Mouse (Mus musculus) embryonic facial prominence, embryonic 13.5 days (tissue): ENCODE data around the gene Adam1a. TPM values are rescaled to one million over a fixed set of nuclear protein-coding genes. Genes with fewer than 3 reads are reported as not detected.

Experiments
- ATAC-seq: fragments of 200-750 bp; cut with Nextera tagmentation; 2 replicates; pipeline ENCODE4 v1.8.0; 2017; ENCODE audit warnings: low read depth; ENCODE audit not compliant: insufficient number of reproducible peaks, insufficient read depth, low FRiP score, low TSS enrichment
- H3K27ac ChIP-seq: fragments of 300-500 bp; sonication (generic); 2 replicates; pipeline ENCODE4 v1.5.1; 2015; ENCODE audit warnings: moderate library complexity, mild to moderate bottlenecking, inconsistent platforms
- H3K27me3 ChIP-seq: fragments of 300-500 bp; sonication (generic); 2 replicates; pipeline ENCODE4 v1.6.1; 2015; ENCODE audit warnings: mild to moderate bottlenecking, inconsistent platforms
- H3K36me3 ChIP-seq: fragments of 300-500 bp; sonication (generic); 2 replicates; pipeline ENCODE4 v1.6.1; 2015; ENCODE audit warnings: mild to moderate bottlenecking, inconsistent platforms
- H3K4me1 ChIP-seq: fragments of 300-500 bp; sonication (generic); 2 replicates; pipeline ENCODE4 v1.6.1; 2015; ENCODE audit warnings: inconsistent platforms
- H3K4me2 ChIP-seq: fragments of 300-500 bp; sonication (generic); 2 replicates; pipeline ENCODE4 v1.6.1; 2015; ENCODE audit warnings: moderate library complexity, mild to moderate bottlenecking, inconsistent platforms
- H3K4me3 ChIP-seq: fragments of 300-500 bp; sonication (generic); 2 replicates; pipeline ENCODE4 v1.5.1; 2015; ENCODE audit warnings: mild to moderate bottlenecking, inconsistent platforms
- H3K9ac ChIP-seq: fragments of 300-500 bp; sonication (generic); 2 replicates; pipeline ENCODE4 v1.6.1; 2015; ENCODE audit warnings: mild to moderate bottlenecking, inconsistent platforms
- H3K9me3 ChIP-seq: fragments of 300-500 bp; sonication (generic); 2 replicates; pipeline ENCODE4 v1.6.1; 2016; ENCODE audit warnings: inconsistent platforms
- WGBS: fragments of 180-500 bp; shearing (Covaris S2); methylation state at CpG from one replicate; pipeline ENCODE4 v1.1.7; 2015; ENCODE audit warnings: mixed read lengths; 5-methylcytosine and 5-hydroxymethylcytosine counted together
- polyA plus RNA-seq: library from polyadenylated mRNA; unstranded; fragments of >200 nt; fragmentation: Nextera tagmentation; extraction: Ambion mirVana; gene quantifications from 2 replicates; pipeline ENCODE4 v1.2.1, GENCODE M21; 2015

Adam1a gene
- polyA plus RNA-seq, 1 experiment from 2014 or later = 2.5 TPM

GRCm38 (mm10) chr5:121585005-121585404 lies 39.7 kb upstream of the Adam1a start:
- no peak for ATAC-seq
- WGBS = 94% methylated on average over 10 of the region's 10 CpGs

DNA sequence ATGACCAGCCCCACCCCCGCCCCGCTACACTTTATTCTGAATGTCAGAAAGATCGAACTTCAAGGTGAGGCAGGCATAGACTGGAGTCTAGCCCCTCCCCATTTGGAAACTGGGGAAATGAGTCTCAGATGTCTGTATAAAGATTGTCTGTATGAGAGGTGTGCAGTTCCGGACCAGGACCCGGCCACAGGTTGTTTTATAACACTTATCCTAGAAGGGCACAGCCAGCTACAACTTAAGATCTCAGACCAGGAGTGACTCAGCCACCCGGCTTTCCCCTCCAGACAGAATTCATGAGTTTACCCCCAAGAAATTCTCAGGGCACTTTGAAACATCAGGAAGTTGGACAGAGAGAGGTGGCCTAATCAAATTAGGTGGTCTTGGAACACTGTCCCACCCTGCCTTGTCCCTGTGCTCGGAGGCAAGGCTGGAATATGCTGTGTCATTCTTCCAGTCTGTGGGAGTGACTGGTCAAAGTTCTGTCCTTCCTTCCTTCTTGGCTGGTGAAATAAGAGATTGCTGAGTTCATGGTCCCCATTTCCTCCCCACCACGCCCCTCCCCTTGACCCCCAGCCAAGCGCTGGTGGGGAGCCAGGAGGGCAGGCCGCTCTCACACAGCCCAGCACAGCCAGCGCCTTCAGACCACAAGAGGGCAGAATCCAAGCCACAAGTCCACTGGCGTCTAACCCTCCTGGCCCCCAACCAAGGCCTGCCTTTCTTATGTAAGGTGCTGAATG lies 38.7 kb upstream of the Adam1a start:
- ATAC-seq = peak; percentile 43; the same call in 1 of the 2 replicates
- peaks cover 21% of the 10 kb centered on the region for H3K36me3 ChIP-seq
- H3K9ac ChIP-seq = 0 out of 2 replicates have a peak overlapping the region, but pooled peaks have one; percentile 40
- H3K9me3 ChIP-seq = no peaks in the 10 kb centered on the region
- H3K27me3 ChIP-seq = no peaks in the 10 kb centered on the region
- WGBS = 50% methylated on average over 12 of the region's 12 CpGs
- H3K4me3 ChIP-seq = no peak overlapping the region
- peaks cover 30% of the 10 kb centered on the region for H3K4me1 ChIP-seq
- H3K27ac ChIP-seq = no peak overlapping the region; the same call in 1 of the 2 replicates
- no peak overlapping the region for H3K4me2 ChIP-seq

More at GRCm38 (mm10) chr5:121585005-121585404, 39.7 kb upstream of the Adam1a start:
- Histone ChIP-seq H3K27me3 (no peaks in the 10 kb centered on the region), H3K4me1 (peaks cover 30% of the 10 kb centered on the region), H3K36me3 (peaks cover 11% of the 10 kb centered on the region), H3K4me2 (no peak overlapping the region), H3K9ac (no peak overlapping the region), H3K4me3 (no peak overlapping the region), H3K27ac (no peak overlapping the region), H3K9me3 (no peaks in the 10 kb centered on the region)

DNA sequence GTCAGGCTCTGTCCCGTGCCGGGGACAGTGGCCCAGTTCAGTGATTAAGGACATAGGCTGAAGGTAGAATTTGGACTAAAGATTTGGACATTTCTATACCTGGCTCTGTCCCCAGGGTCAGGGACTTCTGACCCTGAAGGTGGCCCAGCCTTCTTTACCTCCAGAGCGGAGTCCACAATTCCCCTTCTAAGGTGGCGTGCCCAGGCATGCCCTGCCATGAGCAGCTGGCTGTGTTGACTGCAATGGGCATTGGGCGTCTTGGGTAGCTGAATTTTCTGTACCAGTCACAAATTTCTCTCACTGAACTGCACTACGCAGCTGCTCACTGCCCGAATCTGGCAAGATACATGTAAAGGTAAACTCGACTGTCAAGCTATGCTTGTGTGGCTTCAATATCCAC lies 36.7 kb upstream of the Adam1a start:
- Histone ChIP-seq H3K9ac (no peak overlapping the region), H3K36me3 (peaks cover 40% of the 10 kb centered on the region), H3K27ac (no peak overlapping the region), H3K27me3 (no peaks in the 10 kb centered on the region), H3K4me1 (peaks cover 25% of the 10 kb centered on the region), H3K4me2 (no peak overlapping the region), H3K4me3 (no peak overlapping the region), H3K9me3 (no peaks in the 10 kb centered on the region)
- 89% methylated on average over 8 of the region's 8 CpGs for WGBS
- no peak for ATAC-seq

GRCm38 (mm10) chr5:121576927-121577488 lies 31.7 kb upstream of the Adam1a start:
- no peaks in the 10 kb centered on the region for H3K9me3 ChIP-seq
- WGBS = 78% methylated on average over 11 of the region's 11 CpGs
- H3K27me3 ChIP-seq = no peaks in the 10 kb centered on the region
- H3K36me3 ChIP-seq = peaks cover 88% of the 10 kb centered on the region
- H3K27ac ChIP-seq = no peak overlapping the region
- no peak for ATAC-seq
- peaks cover 4% of the 10 kb centered on the region; the same call in 1 of the 2 replicates for H3K4me1 ChIP-seq
- no peak overlapping the region for H3K4me2 ChIP-seq
- no peak overlapping the region for H3K4me3 ChIP-seq
- no peak overlapping the region for H3K9ac ChIP-seq

DNA sequence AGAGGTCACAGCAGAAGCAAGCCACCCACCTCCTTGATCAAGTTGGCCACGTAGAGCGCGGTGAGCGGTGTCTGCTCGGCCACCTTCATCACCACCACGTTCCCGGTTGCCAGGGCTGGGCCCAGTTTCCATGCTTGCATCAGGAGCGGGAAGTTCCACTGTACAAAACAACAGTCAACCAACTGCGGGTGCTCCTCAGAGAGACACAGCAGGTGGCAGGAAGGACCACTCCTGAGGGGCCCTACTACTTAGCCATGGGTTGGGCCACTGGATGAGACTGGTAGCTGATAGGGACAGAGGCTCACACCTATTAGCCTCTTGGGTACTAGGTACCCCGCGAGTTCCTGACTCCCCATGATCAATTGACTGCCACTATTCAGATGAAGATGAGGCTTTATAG lies 30.6 kb upstream of the Adam1a start:
- no peak for ATAC-seq
- 94% methylated on average over 11 of the region's 11 CpGs for WGBS
- Histone ChIP-seq H3K27ac (no peak overlapping the region), H3K27me3 (no peaks in the 10 kb centered on the region), H3K9ac (no peak overlapping the region), H3K9me3 (no peaks in the 10 kb centered on the region), H3K4me3 (no peak overlapping the region), H3K36me3 (peaks cover 97% of the 10 kb centered on the region), H3K4me1 (no peaks in the 10 kb centered on the region), H3K4me2 (no peak overlapping the region)

DNA sequence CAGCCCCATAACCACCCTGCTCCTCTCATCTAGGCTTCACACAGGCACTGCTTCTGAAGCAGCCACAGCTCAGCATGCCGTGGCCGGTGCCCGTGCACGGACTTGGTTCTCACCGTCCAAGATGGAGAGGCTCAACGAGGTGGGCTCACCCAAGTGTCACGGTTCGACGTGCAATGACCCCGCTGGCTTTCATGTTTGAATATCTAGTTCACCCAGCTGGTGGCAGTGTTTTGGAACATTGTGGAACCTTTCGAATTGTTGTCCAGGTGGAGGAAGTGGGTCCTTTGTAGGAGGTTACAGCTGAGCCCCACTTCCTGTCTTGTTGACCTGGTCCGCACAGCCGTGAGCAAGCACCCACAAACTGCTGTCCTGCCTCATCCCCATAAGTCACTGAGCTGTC lies 28.9 kb upstream of the Adam1a start:
- H3K4me2 ChIP-seq = no peak overlapping the region
- 90% methylated on average over 13 of the region's 13 CpGs for WGBS
- no peaks in the 10 kb centered on the region for H3K27me3 ChIP-seq
- H3K9ac ChIP-seq = no peak overlapping the region
- no peak overlapping the region for H3K4me3 ChIP-seq
- peaks cover 92% of the 10 kb centered on the region for H3K36me3 ChIP-seq
- H3K27ac ChIP-seq = no peak overlapping the region
- H3K9me3 ChIP-seq = no peaks in the 10 kb centered on the region
- no peaks in the 10 kb centered on the region for H3K4me1 ChIP-seq
- no peak for ATAC-seq

DNA sequence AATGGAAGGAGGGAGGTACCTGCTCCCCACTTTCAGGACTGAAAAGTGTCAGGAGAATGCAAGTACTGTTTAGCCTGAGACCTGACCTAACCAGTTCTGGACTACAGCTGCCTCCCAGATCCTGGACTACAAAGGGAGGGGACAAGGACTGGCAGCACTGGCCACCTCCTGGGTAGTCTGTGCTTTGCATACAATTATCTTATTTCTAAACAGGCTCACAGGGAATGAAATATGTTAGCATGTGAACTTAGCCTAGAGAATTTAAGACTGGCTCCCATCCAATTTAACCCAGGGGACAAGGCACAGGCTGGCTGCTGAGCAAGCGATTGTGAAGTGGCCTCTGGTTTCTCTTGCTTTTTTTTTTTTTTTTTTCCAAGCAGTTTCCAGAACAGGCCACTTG lies 25.5 kb upstream of the Adam1a start:
- H3K27me3 ChIP-seq = no peaks in the 10 kb centered on the region
- no peaks in the 10 kb centered on the region for H3K4me1 ChIP-seq
- no peaks in the 10 kb centered on the region for H3K9me3 ChIP-seq
- WGBS = 80% methylated on average over 1 of the region's 1 CpGs
- H3K36me3 ChIP-seq = peaks cover 83% of the 10 kb centered on the region
- H3K9ac ChIP-seq = no peak overlapping the region
- no peak overlapping the region for H3K4me2 ChIP-seq
- no peak overlapping the region for H3K4me3 ChIP-seq
- no peak for ATAC-seq
- no peak overlapping the region for H3K27ac ChIP-seq

DNA sequence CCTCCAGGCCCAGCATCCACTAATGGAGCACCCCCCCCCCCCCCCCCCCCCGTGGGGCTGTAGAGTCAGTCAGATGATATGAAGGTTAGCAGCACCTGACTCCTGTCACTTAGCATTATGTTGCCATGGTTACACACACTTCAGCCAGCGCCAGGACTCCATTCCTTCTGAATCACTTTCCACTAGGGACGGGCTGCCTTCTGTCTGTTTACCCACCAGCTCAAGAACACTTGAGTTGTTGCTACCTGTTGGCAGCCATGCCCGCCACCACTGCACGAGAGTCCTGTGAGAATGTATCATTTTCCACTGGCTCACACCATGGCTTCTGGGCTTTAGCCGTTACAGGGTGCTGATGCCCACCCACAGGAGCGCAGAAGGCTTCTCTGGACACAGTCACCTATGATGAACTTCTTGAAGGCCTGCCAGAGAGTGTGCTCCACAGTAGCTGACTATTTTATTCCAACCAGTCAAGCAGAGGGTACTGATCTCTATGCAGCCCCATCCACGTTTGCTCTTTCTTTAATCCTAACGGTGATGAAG lies 24.7 kb upstream of the Adam1a start:
- H3K36me3 ChIP-seq = peaks cover 75% of the 10 kb centered on the region

DNA sequence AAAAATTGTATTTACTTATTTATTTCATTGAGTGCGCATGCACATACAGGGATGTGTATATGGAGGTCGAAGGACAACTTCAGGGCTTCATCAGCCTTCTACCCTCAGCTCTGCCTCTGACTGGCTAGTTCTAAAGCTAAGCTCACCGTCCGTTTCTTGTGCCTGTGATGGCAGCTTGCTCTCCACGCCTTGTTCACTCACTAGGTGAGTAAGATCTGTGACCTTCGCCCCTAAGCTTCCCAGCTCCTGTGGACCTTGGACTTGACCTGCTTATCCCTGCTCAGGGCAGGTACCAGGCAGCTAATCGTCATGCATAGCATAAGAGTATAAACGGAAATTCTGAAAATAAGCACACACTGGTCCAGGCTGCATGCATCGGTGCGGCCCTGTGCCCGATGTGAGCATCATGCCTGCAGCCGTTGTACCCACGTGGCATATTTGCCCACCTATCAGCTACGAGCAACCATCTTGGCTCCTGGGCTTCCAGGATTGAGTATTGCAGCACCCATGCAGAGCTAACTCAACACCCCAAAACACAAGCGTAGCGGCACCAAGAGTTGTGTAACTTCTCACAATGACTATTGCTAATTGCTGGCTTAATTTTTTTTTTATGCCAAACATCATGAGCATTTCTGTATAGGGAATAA lies 20.9 kb upstream of the Adam1a start:
- Histone ChIP-seq H3K4me3 (no peak overlapping the region), H3K27ac (no peak overlapping the region), H3K9ac (no peak overlapping the region), H3K9me3 (no peaks in the 10 kb centered on the region), H3K4me1 (0 out of 2 replicates have a peak, but pooled peaks cover 4% of the 10 kb centered on the region), H3K36me3 (peaks cover 37% of the 10 kb centered on the region), H3K27me3 (no peaks in the 10 kb centered on the region), H3K4me2 (no peak overlapping the region)
- 90% methylated on average over 16 of the region's 16 CpGs for WGBS
- no peak for ATAC-seq

More for the DNA sequence above, 24.7 kb upstream of the Adam1a start:
- no peaks in the 10 kb centered on the region for H3K27me3 ChIP-seq
- no peak overlapping the region for H3K4me3 ChIP-seq
- H3K27ac ChIP-seq = no peak overlapping the region
- 81% methylated on average over 9 of the region's 9 CpGs for WGBS
- ATAC-seq = no peak
- H3K9me3 ChIP-seq = no peaks in the 10 kb centered on the region
- no peak overlapping the region for H3K9ac ChIP-seq
- 0 out of 2 replicates have a peak, but pooled peaks cover 3% of the 10 kb centered on the region for H3K4me1 ChIP-seq
- no peak overlapping the region for H3K4me2 ChIP-seq

DNA sequence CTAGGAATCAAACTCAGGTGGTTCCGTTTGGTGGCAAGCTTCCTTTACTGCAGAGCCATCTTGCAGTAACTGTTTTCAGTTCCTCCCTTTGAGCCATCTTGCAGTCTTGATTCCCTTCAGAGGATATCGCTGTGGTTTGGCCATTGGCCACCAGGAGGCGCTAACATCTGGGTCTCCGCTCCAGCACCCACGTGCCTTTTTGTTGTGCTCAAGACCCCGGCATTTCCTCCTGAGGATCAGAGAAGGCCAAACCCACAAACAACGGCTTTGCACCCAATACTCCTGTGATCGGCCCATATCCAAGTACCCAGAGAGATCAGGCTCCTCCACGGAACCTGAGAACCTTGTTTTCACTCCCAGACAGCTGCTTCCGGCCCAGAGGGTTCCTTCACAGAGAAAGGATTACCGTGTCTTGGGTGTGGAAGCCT lies 19.2 kb upstream of the Adam1a start:
- H3K4me3 ChIP-seq = peak overlapping the region; percentile 16; the same call in 1 of the 2 replicates

GRCm38 (mm10) chr5:121562436-121562835 lies 17.2 kb upstream of the Adam1a start:
- Histone ChIP-seq H3K27ac (no peak overlapping the region), H3K4me2 (no peak overlapping the region), H3K27me3 (no peaks in the 10 kb centered on the region), H3K9me3 (no peaks in the 10 kb centered on the region), H3K4me3 (no peak overlapping the region), H3K36me3 (peaks cover 7% of the 10 kb centered on the region; the same call in 1 of the 2 replicates), H3K4me1 (0 out of 2 replicates have a peak, but pooled peaks cover 4% of the 10 kb centered on the region), H3K9ac (no peak overlapping the region)
- WGBS = 88% methylated on average over 3 of the region's 3 CpGs
- ATAC-seq = no peak

More for the DNA sequence above, 19.2 kb upstream of the Adam1a start:
- Histone ChIP-seq H3K4me1 (0 out of 2 replicates have a peak, but pooled peaks cover 4% of the 10 kb centered on the region), H3K9me3 (no peaks in the 10 kb centered on the region), H3K36me3 (peaks cover 23% of the 10 kb centered on the region), H3K27ac (no peak overlapping the region), H3K9ac (no peak overlapping the region), H3K4me2 (peak overlapping the region; percentile 53), H3K27me3 (no peaks in the 10 kb centered on the region)
- WGBS = 6% methylated on average over 11 of the region's 11 CpGs
- no peak for ATAC-seq
